Mouse (Mus musculus): Measurements from ENCODE around the gene Nkx2-4.

The Nkx2-4 gene

GRCm38 (mm10) chr2:147085072-147085870, at the start of gene Nkx2-4:
TSS of gene Nkx2-4 (minus strand) at chr2:147085445.
- DNase-seq (ENCODE audit: low spot score in 2 of 2) = peak in 1 of 2 experiments; percentile 1

- DNase-seq (ENCODE audit: low spot score in 2 of 2) = no peak
Observed at GRCm38 (mm10) chr2:147127366-147127765, 42.1 kb upstream of the Nkx2-4 start.

- DNase-seq (ENCODE audit: low spot score in 2 of 2) = no peak
Observed at GRCm38 (mm10) chr2:147119736-147120135, 34.5 kb upstream of the Nkx2-4 start.

GRCm38 (mm10) chr2:147086441-147086840, 1.2 kb upstream of the Nkx2-4 start:
- DNase-seq (ENCODE audit: low spot score in 2 of 2) = no peak

GRCm38 (mm10) chr2:147085937-147086336, 692 bp upstream of the Nkx2-4 start:
- DNase-seq (ENCODE audit: low spot score in 2 of 2) = no peak

GRCm38 (mm10) chr2:147084366-147085071, 726 bp downstream of the Nkx2-4 start:
- DNase-seq (ENCODE audit: low spot score in 2 of 2) = peak in 1 of 2 experiments; percentile 1

GRCm38 (mm10) chr2:147083471-147084365, 1.5 kb downstream of the Nkx2-4 start:
- peak; percentile 2 to 14 for DNase-seq (ENCODE audit: low spot score in 2 of 2)

- no peak for DNase-seq (ENCODE audit: low spot score in 2 of 2)
Observed at GRCm38 (mm10) chr2:147082391-147082790, 2.9 kb downstream of the Nkx2-4 start.

- DNase-seq (ENCODE audit: low spot score in 2 of 2) = no peak
Observed at GRCm38 (mm10) chr2:147074399-147074798, 10.8 kb downstream of the Nkx2-4 start.

- no peak for DNase-seq (ENCODE audit: low spot score in 2 of 2)
Observed at GRCm38 (mm10) chr2:147073962-147074361, 11.3 kb downstream of the Nkx2-4 start.

GRCm38 (mm10) chr2:147070305-147070704, 14.9 kb downstream of the Nkx2-4 start:
- DNase-seq (ENCODE audit: low spot score in 2 of 2) = no peak

- no peak for DNase-seq (ENCODE audit: low spot score in 2 of 2)
Observed at GRCm38 (mm10) chr2:147069077-147069476, 16.2 kb downstream of the Nkx2-4 start.

GRCm38 (mm10) chr2:147067480-147068246, 17.6 kb downstream of the Nkx2-4 start:
- no peak for DNase-seq (ENCODE audit: low spot score in 2 of 2)

- no peak for DNase-seq (ENCODE audit: low spot score in 2 of 2)
Observed at GRCm38 (mm10) chr2:147053229-147053892, 31.9 kb downstream of the Nkx2-4 start.

- DNase-seq (ENCODE audit: low spot score in 2 of 2) = no peak
Observed at GRCm38 (mm10) chr2:147047051-147047450, 38.2 kb downstream of the Nkx2-4 start.

- DNase-seq (ENCODE audit: low spot score in 2 of 2) = no peak
Observed at GRCm38 (mm10) chr2:147035864-147036263, 49.4 kb downstream of the Nkx2-4 start.

Measured in urinary bladder, postnatal 36 days (tissue).